Mouse (Mus musculus) MEL (cell line): ENCODE results near the gene Pde4a. TPM values are rescaled to one million over a fixed set of nuclear protein-coding genes. Genes with fewer than 3 reads are reported as not detected.
A peak's percentile ranks its signal among the peaks of the same experiment; 100 is the strongest.

Experiments used
- DNase-seq: peaks from one replicate; pipeline ENCODE4 v3.0.0; 2011; ENCODE audit warnings: low read depth, low spot score
- H3K27ac ChIP-seq: 2 replicates; pipeline ENCODE4 v1.5.1; 2012; ENCODE audit warnings: low read depth, mild to moderate bottlenecking, control low read depth, low read length, moderate library complexity; ENCODE audit not compliant: control insufficient read depth
- H3K27me3 ChIP-seq, 2 experiments: fragments of 150-350 bp in 1 of 2; sonication (generic) in 1 of 2; 2 replicates each; pipeline ENCODE4 v1.6.1; 2012; ENCODE audit warnings: low read length in 2 of 2, mild to moderate bottlenecking in 2 of 2, improper control_type of control experiment in 1 of 2, moderate library complexity in 1 of 2; ENCODE audit not compliant: insufficient read depth in 2 of 2, control insufficient read depth in 1 of 2
- H3K36me3 ChIP-seq, 2 experiments: 2 replicates each; pipeline ENCODE4 v1.6.1; 2012 to 2014; ENCODE audit warnings: low read length in 2 of 2, improper control_type of control experiment in 1 of 2, inconsistent platforms in 1 of 2, mild to moderate bottlenecking in 1 of 2; ENCODE audit not compliant: insufficient read depth in 2 of 2, control insufficient read depth in 1 of 2
- H3K4me1 ChIP-seq, 2 experiments: fragments of 150-350 bp in 1 of 2; sonication (generic) in 1 of 2; 2 replicates each; pipeline ENCODE4 v1.6.1; 2012; ENCODE audit warnings: low read length in 2 of 2, improper control_type of control experiment in 1 of 2, mild to moderate bottlenecking in 1 of 2; ENCODE audit not compliant: insufficient read depth in 2 of 2, control insufficient read depth in 1 of 2
- H3K4me3 ChIP-seq, 2 experiments: fragments of 150-350 bp in 1 of 2; sonication (generic) in 1 of 2; 2 replicates each; pipeline ENCODE4 v1.5.1; 2012; ENCODE audit warnings: low read depth in 2 of 2, low read length in 2 of 2, mild to moderate bottlenecking in 2 of 2, moderate library complexity in 2 of 2, control low read depth in 1 of 2, improper control_type of control experiment in 1 of 2; ENCODE audit not compliant: control insufficient read depth in 1 of 2, insufficient read depth in 1 of 2
- H3K79me2 ChIP-seq: 2 replicates; pipeline ENCODE4 v1.6.1; 2012; ENCODE audit warnings: mild to moderate bottlenecking, low read length, moderate library complexity; ENCODE audit not compliant: control insufficient read depth, poor library complexity, insufficient read depth
- H3K9ac ChIP-seq: 2 replicates; pipeline ENCODE4 v1.6.1; 2012; ENCODE audit warnings: low read depth, mild to moderate bottlenecking, control low read depth, low read length, moderate library complexity; ENCODE audit not compliant: control insufficient read depth, poor library complexity, severe bottlenecking
- H3K9me3 ChIP-seq: fragments of 150-350 bp; sonication (generic); replicated peaks from 2 replicates; pipeline ENCODE4 v1.6.1; 2012; ENCODE audit warnings: mild to moderate bottlenecking, low read length, improper control_type of control experiment, moderate library complexity; ENCODE audit not compliant: insufficient read depth
- BHLHE40 ChIP-seq: IDR thresholded peaks from 2 replicates; pipeline ENCODE4 v1.6.1; 2012; ENCODE audit warnings: low read depth, mild to moderate bottlenecking, inconsistent platforms, low read length, improper control_type of control experiment, borderline replicate concordance
- CHD1 ChIP-seq: IDR thresholded peaks from 2 replicates; pipeline ENCODE4 v1.6.1; 2012; ENCODE audit warnings: low read depth, mild to moderate bottlenecking, inconsistent platforms, low read length, improper control_type of control experiment
- CHD2 ChIP-seq: IDR thresholded peaks from 2 replicates; pipeline ENCODE4 v1.6.1; 2011; ENCODE audit warnings: low read length, improper control_type of control experiment
- CTCF ChIP-seq, 3 experiments: IDR thresholded peaks in 2 of 3; conservative IDR thresholded peaks in 1 of 3; 2 replicates each; pipeline ENCODE4 v1.5.1; 2011 to 2012; ENCODE audit warnings: low read length in 3 of 3, low read depth in 2 of 3, mild to moderate bottlenecking in 2 of 3, improper control_type of control experiment in 1 of 3, inconsistent platforms in 1 of 3, mixed read lengths in 1 of 3, moderate library complexity in 1 of 3; ENCODE audit not compliant: control insufficient read depth in 1 of 3, insufficient read depth in 1 of 3, poor library complexity in 1 of 3, severe bottlenecking in 1 of 3
- E2F4 ChIP-seq: IDR thresholded peaks from 2 replicates; pipeline ENCODE4 v1.6.1; 2011; ENCODE audit warnings: low read depth, low read length, improper control_type of control experiment, borderline replicate concordance
- ELF1 ChIP-seq: IDR thresholded peaks from 2 replicates; pipeline ENCODE4 v1.6.1; 2014; ENCODE audit warnings: low read depth, mild to moderate bottlenecking, inconsistent platforms, low read length, improper control_type of control experiment, moderate library complexity
- EP300 ChIP-seq, 2 experiments: IDR thresholded peaks; 2 replicates each; pipeline ENCODE4 v1.6.1; 2011; ENCODE audit warnings: improper control_type of control experiment in 2 of 2, low read length in 2 of 2, low read depth in 1 of 2, mild to moderate bottlenecking in 1 of 2
- GABPA ChIP-seq: IDR thresholded peaks from 2 replicates; pipeline ENCODE4 v1.6.1; 2012; ENCODE audit warnings: low read depth, mild to moderate bottlenecking, inconsistent platforms, low read length, improper control_type of control experiment, moderate library complexity
- HCFC1 ChIP-seq: IDR thresholded peaks from 2 replicates; pipeline ENCODE4 v1.6.1; 2012; ENCODE audit warnings: low read depth, mild to moderate bottlenecking, inconsistent platforms, low read length, improper control_type of control experiment, moderate library complexity
- MAFK ChIP-seq: IDR thresholded peaks from 2 replicates; pipeline ENCODE4 v1.6.1; 2011; ENCODE audit warnings: low read depth, mild to moderate bottlenecking, low read length, improper control_type of control experiment, borderline replicate concordance
- MAX ChIP-seq: IDR thresholded peaks from 2 replicates; pipeline ENCODE4 v1.6.1; 2011; ENCODE audit warnings: low read length, improper control_type of control experiment
- MAZ ChIP-seq: IDR thresholded peaks from 2 replicates; pipeline ENCODE4 v1.6.1; 2012; ENCODE audit warnings: low read depth, mild to moderate bottlenecking, inconsistent platforms, low read length, improper control_type of control experiment
- MEF2A ChIP-seq: IDR thresholded peaks from 2 replicates; pipeline ENCODE4 v1.6.1; 2014; ENCODE audit warnings: low read depth, mild to moderate bottlenecking, inconsistent platforms, low read length, improper control_type of control experiment; ENCODE audit not compliant: poor library complexity, insufficient replicate concordance, severe bottlenecking; ENCODE audit errors: extremely low read depth
- MXI1 ChIP-seq: IDR thresholded peaks from 2 replicates; pipeline ENCODE4 v1.6.1; 2011; ENCODE audit warnings: mild to moderate bottlenecking, low read depth, low read length, improper control_type of control experiment
- MYB ChIP-seq: IDR thresholded peaks from 2 replicates; pipeline ENCODE4 v1.6.1; 2011; ENCODE audit warnings: mild to moderate bottlenecking, low read depth, low read length, improper control_type of control experiment
- MYC ChIP-seq: IDR thresholded peaks from 2 replicates; pipeline ENCODE4 v1.6.1; 2011; ENCODE audit warnings: low read depth, mild to moderate bottlenecking, low read length, improper control_type of control experiment, moderate library complexity
- NELFE ChIP-seq: IDR thresholded peaks from 2 replicates; pipeline ENCODE4 v1.6.1; 2011; ENCODE audit warnings: low read depth, low read length, improper control_type of control experiment
- POLR2A ChIP-seq, 2 experiments: IDR thresholded peaks; 2 replicates each; pipeline ENCODE4 v1.6.1; 2011 to 2012; ENCODE audit warnings: low read length in 2 of 2, mild to moderate bottlenecking in 2 of 2, control low read depth in 1 of 2, improper control_type of control experiment in 1 of 2, low read depth in 1 of 2, moderate library complexity in 1 of 2; ENCODE audit not compliant: control insufficient read depth in 1 of 2, insufficient read depth in 1 of 2, poor library complexity in 1 of 2
- POLR2AphosphoS2 ChIP-seq: IDR thresholded peaks from 2 replicates; pipeline ENCODE4 v1.6.1; 2011; ENCODE audit warnings: low read length, improper control_type of control experiment
- RAD21 ChIP-seq: IDR thresholded peaks from 2 replicates; pipeline ENCODE4 v1.6.1; 2011; ENCODE audit warnings: mild to moderate bottlenecking, low read depth, low read length, improper control_type of control experiment
- RCOR1 ChIP-seq: IDR thresholded peaks from 2 replicates; pipeline ENCODE4 v1.6.1; 2012; ENCODE audit warnings: low read depth, mild to moderate bottlenecking, inconsistent platforms, low read length, improper control_type of control experiment
- SMC3 ChIP-seq: IDR thresholded peaks from 2 replicates; pipeline ENCODE4 v1.6.1; 2011; ENCODE audit warnings: low read depth, low read length, improper control_type of control experiment
- TCF12 ChIP-seq: IDR thresholded peaks from 2 replicates; pipeline ENCODE4 v1.6.1; 2014; ENCODE audit warnings: low read depth, mild to moderate bottlenecking, inconsistent platforms, low read length, improper control_type of control experiment, moderate library complexity
- USF1 ChIP-seq: IDR thresholded peaks from 2 replicates; pipeline ENCODE4 v1.6.1; 2014; ENCODE audit warnings: low read depth, mild to moderate bottlenecking, inconsistent platforms, low read length, improper control_type of control experiment, moderate library complexity
- USF2 ChIP-seq, 2 experiments: IDR thresholded peaks; 2 replicates each; pipeline ENCODE4 v1.6.1; 2011 to 2012; ENCODE audit warnings: improper control_type of control experiment in 2 of 2, low read length in 2 of 2, borderline replicate concordance in 1 of 2, inconsistent platforms in 1 of 2, low read depth in 1 of 2, mild to moderate bottlenecking in 1 of 2; ENCODE audit not compliant: insufficient read depth in 1 of 2
- ZKSCAN1 ChIP-seq: IDR thresholded peaks from 2 replicates; pipeline ENCODE4 v1.6.1; 2012; ENCODE audit warnings: low read depth, mild to moderate bottlenecking, inconsistent platforms, low read length, improper control_type of control experiment, moderate library complexity
- ZMIZ1 ChIP-seq: IDR thresholded peaks from 2 replicates; pipeline ENCODE4 v1.6.1; 2012; ENCODE audit warnings: low read depth, mild to moderate bottlenecking, inconsistent platforms, low read length, improper control_type of control experiment, moderate library complexity
- polyA plus RNA-seq, 2 experiments: library from polyadenylated mRNA; stranded (reverse) in 1 of 2; unstranded in 1 of 2; fragments of >175 nt in 1 of 2; fragments of >200 nt in 1 of 2; gene quantifications; 2 replicates each; pipeline versions ENCODE4 v1.2.1 to v1.2.4; 2012; ENCODE audit warnings: low replicate concordance in 2 of 2, low read depth in 1 of 2; ENCODE audit not compliant: insufficient read length in 2 of 2, insufficient read depth in 1 of 2, missing spikeins in 1 of 2
- total RNA-seq: library from RNA; depleted of rRNA; stranded (reverse); fragments of 300-350 nt; gene quantifications from 2 replicates; pipeline ENCODE4 v1.2.3, GENCODE M21; 2012

Gene Pde4a
- total and polyA plus RNA-seq, 3 experiments = 16.6 to 53.9 (median 45.6) TPM

DNA sequence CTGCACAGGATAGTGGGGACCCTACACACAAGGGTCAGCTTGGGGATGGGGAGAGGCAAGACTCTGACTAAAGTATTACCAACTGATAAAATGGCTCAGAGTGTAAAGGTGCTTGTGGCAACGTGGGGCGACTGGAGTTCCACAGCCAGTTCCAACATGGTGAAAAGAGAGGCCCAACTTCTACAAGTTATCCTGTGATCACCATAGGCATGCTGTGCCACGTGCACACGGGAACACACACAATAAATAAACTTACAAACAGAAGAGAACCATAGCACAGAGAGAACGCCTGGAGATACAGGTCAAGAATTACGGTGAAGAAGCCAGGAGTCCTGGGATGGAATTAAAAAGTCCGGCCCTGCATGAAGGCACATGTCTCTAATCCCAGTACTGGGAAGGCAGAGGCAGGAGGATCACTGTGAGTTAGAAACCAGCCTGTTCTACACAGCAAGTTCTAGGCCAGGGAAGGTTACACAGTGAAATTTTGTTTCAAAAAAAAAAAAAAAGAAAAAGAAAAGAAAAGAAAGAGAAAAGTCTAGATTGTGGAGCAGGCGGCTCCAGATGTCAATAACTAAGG lies 16.3 kb upstream of the Pde4a start:
- Histone ChIP-seq H3K9ac (peak overlapping the region; percentile 79), H3K27ac (peak overlapping the region; percentile 77), H3K27me3 (no peaks in the 10 kb centered on the region), H3K79me2 (peaks cover 58% of the 10 kb centered on the region), H3K4me1 (peaks cover 23 to 39% of the 10 kb centered on the region in 2 experiments), H3K4me3 (peak overlapping the region; percentile 63 to 92), H3K9me3 (no peaks in the 10 kb centered on the region), H3K36me3 (peaks cover 25 to 32% of the 10 kb centered on the region in 2 experiments)
- TF ChIP-seq BHLHE40 = 0 out of 2 replicates have a peak, but pooled peaks have one; percentile 16
- peak; percentile 35; the same call in 1 of the 2 replicates for TF ChIP-seq USF1
- TF ChIP-seq MEF2A = no peak
- peak; percentile 97 for TF ChIP-seq MYC
- peak; percentile 96 for TF ChIP-seq CHD1
- 0 out of 2 replicates have a peak, but pooled peaks have one; percentile 14 for TF ChIP-seq GABPA
- TF ChIP-seq CHD2 = no peak
- TF ChIP-seq MXI1 = peak; percentile 92; the same call in 1 of the 2 replicates
- no peak for TF ChIP-seq MAZ
- 0 out of 4 replicates have a peak, but pooled peaks of 1 of the 2 experiments have one; percentile 9 for TF ChIP-seq USF2 (IDR thresholded peaks at IDR 0.05; ENCODE audit: borderline replicate concordance in 1 of 2, insufficient read depth in 1 of 2, low read depth in 1 of 2, low read length in 2 of 2)
- peak; percentile 47; the same call in 1 of the 2 replicates for TF ChIP-seq E2F4
- TF ChIP-seq MAX = peak; percentile 90
- no peak for TF ChIP-seq ZKSCAN1
- peak; percentile 64 for DNase-seq

GRCm38 (mm10) chr9:21149654-21150419 lies 15.7 kb upstream of the Pde4a start, which contains the start of gene Cdc37:
Gene Cdc37 (minus strand): TSS chr9:21149982.
- peak within 1 kb of the TSS; percentile 63 to 92 for H3K4me3 ChIP-seq
- no peaks in the 10 kb centered on the region for H3K9me3 ChIP-seq
- H3K27me3 ChIP-seq = no peaks in the 10 kb centered on the region
- H3K36me3 ChIP-seq = peaks cover 19 to 39% of the 10 kb centered on the region in 2 experiments
- peak; percentile 100 for DNase-seq
- peak within 1 kb of the TSS; percentile 79 for H3K9ac ChIP-seq
- peaks cover 52% of the 10 kb centered on the region for H3K79me2 ChIP-seq
- H3K4me1 ChIP-seq = peaks cover 30 to 46% of the 10 kb centered on the region in 2 experiments
- peak within 1 kb of the TSS; percentile 77 for H3K27ac ChIP-seq
- TF ChIP-seq RCOR1 = peak; percentile 48; the same call in 1 of the 2 replicates
- peak; percentile 77 for TF ChIP-seq TCF12
- peak; percentile 98 for TF ChIP-seq POLR2AphosphoS2
- TF ChIP-seq ELF1 = peak; percentile 96
- no peak; a peak in 1 of 6 replicates for TF ChIP-seq CTCF (IDR thresholded peaks at IDR 0.05 in 2 of 3, conservative IDR thresholded peaks at IDR 0.05 in 1 of 3; ENCODE audit: control insufficient read depth in 1 of 3, insufficient read depth in 1 of 3, low read depth in 2 of 3, low read length in 3 of 3, poor library complexity in 1 of 3, severe bottlenecking in 1 of 3)
- 0 out of 2 replicates have a peak, but pooled peaks have one; percentile 32 for TF ChIP-seq MYB
- TF ChIP-seq MAFK = no peak; the same call in 1 of the 2 replicates
- TF ChIP-seq POLR2A (IDR thresholded peaks at IDR 0.05; ENCODE audit: control insufficient read depth in 1 of 2, insufficient read depth in 1 of 2, low read depth in 1 of 2, low read length in 2 of 2, poor library complexity in 1 of 2) = peak in 1 of 2 experiments; percentile 98; a peak in 2 of 4 replicates
- peak in 1 of 2 experiments; percentile 55; a peak in 2 of 4 replicates for TF ChIP-seq EP300 (IDR thresholded peaks at IDR 0.05; ENCODE audit: low read depth in 1 of 2, low read length in 2 of 2)
- peak; percentile 99 for TF ChIP-seq NELFE
- no peak for TF ChIP-seq RAD21
- peak; percentile 19; the same call in 1 of the 2 replicates for TF ChIP-seq SMC3
- 0 out of 2 replicates have a peak, but pooled peaks have one; percentile 75 for TF ChIP-seq CHD1
- TF ChIP-seq GABPA = no peak
- TF ChIP-seq USF1 = peak; percentile 12; the same call in 1 of the 2 replicates
- TF ChIP-seq ZMIZ1 = peak; percentile 93; the same call in 1 of the 2 replicates
- TF ChIP-seq HCFC1 = peak; percentile 95
- TF ChIP-seq E2F4 = peak; percentile 97
- TF ChIP-seq MXI1 = peak; percentile 97
